Mouse (Mus musculus) liver, postnatal 0 days (tissue): ENCODE data around the gene Hes7.

ENCODE experiments used
- CTCF ChIP-seq: sonication (generic); IDR thresholded peaks from 2 replicates; pipeline ENCODE4 v1.5.1; 2016; ENCODE audit warnings: antibody characterized with exemption, low read depth
- EP300 ChIP-seq: IDR thresholded peaks from 2 replicates; pipeline ENCODE4 v1.6.1; 2016; ENCODE audit warnings: antibody characterized with exemption, low read depth, mild to moderate bottlenecking

DNA sequence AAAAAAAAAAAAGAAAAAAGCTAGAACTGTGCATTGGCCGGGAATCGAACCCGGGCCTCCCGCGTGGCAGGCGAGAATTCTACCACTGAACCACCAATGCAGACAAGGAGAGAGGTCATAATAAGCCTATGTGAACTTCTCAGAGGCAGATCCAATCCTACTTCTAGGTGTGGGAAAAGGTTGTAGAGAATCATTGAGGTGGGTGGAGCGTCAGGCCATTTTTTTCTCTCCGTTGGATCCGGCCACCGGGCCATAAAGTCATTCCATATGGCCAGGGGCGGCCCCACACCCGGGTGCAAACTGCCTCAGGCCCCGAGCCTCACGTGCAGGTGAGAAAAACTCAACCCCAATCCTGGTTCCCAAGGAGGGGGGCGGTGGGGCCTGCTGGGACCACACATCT lies 1.4 kb upstream of the Hes7 start:
- TF ChIP-seq CTCF (no peak), EP300 (0 out of 2 replicates have a peak, but pooled peaks have one; percentile 17)
